Mouse (Mus musculus) intestine, embryonic 15.5 days (tissue): ENCODE measurements around the gene Apba1. TPM values are rescaled to one million over a fixed set of nuclear protein-coding genes. Genes with fewer than 3 reads are reported as not detected.

Source experiments
- ATAC-seq: fragments of 200-750 bp; cut with Nextera tagmentation; 2 replicates; pipeline ENCODE4 v1.8.0; 2017; ENCODE audit warnings: moderate TSS enrichment, moderate library complexity
- H3K27ac ChIP-seq: fragments of 300-500 bp; sonication (generic); 2 replicates; pipeline ENCODE4 v1.5.1; 2015; ENCODE audit warnings: mild to moderate bottlenecking, inconsistent platforms
- H3K27me3 ChIP-seq: fragments of 300-500 bp; sonication (generic); replicated peaks from 2 replicates; pipeline ENCODE4 v1.6.1; 2015; ENCODE audit warnings: inconsistent platforms
- H3K36me3 ChIP-seq: fragments of 300-500 bp; sonication (generic); 2 replicates; pipeline ENCODE4 v1.6.1; 2015; ENCODE audit warnings: inconsistent platforms
- H3K4me1 ChIP-seq: fragments of 300-500 bp; sonication (generic); replicated peaks from 2 replicates; pipeline ENCODE4 v1.6.1; 2015; ENCODE audit warnings: inconsistent platforms
- H3K4me2 ChIP-seq: fragments of 300-500 bp; sonication (generic); replicated peaks from 2 replicates; pipeline ENCODE4 v1.6.1; 2015; ENCODE audit warnings: mild to moderate bottlenecking, inconsistent platforms
- H3K4me3 ChIP-seq: fragments of 300-500 bp; sonication (generic); replicated peaks from 2 replicates; pipeline ENCODE4 v1.5.1; 2015; ENCODE audit warnings: inconsistent platforms
- H3K9ac ChIP-seq: fragments of 300-500 bp; sonication (generic); 2 replicates; pipeline ENCODE4 v1.6.1; 2015; ENCODE audit warnings: inconsistent platforms
- H3K9me3 ChIP-seq: fragments of 300-500 bp; sonication (generic); 2 replicates; pipeline ENCODE4 v1.6.1; 2016; ENCODE audit warnings: inconsistent platforms
- WGBS: fragments of 180-500 bp; shearing (Covaris S2); methylation state at CpG from one replicate; pipeline ENCODE4 v1.1.7; 2015; 5-methylcytosine and 5-hydroxymethylcytosine counted together
- polyA plus RNA-seq: library from polyadenylated mRNA; unstranded; fragments of >200 nt; fragmentation: Nextera tagmentation; extraction: Ambion mirVana; gene quantifications from 2 replicates; pipeline ENCODE4 v1.2.1, GENCODE M21; 2015

Gene Apba1
- polyA plus RNA-seq, 1 experiment from 2014 or later: 0.73 TPM

GRCm38 (mm10) chr19:23780105-23780504 is 21.4 kb downstream of the Apba1 start:
- 84% methylated on average over 4 of the region's 4 CpGs for WGBS
- H3K4me2 ChIP-seq: no peak overlapping the region
- H3K4me3 ChIP-seq: no peak overlapping the region
- no peak for ATAC-seq
- no peaks in the 10 kb centered on the region for H3K36me3 ChIP-seq
- no peaks in the 10 kb centered on the region for H3K27me3 ChIP-seq
- no peaks in the 10 kb centered on the region for H3K9me3 ChIP-seq
- H3K27ac ChIP-seq: no peak overlapping the region
- H3K9ac ChIP-seq: no peak overlapping the region
- H3K4me1 ChIP-seq: no peaks in the 10 kb centered on the region

DNA sequence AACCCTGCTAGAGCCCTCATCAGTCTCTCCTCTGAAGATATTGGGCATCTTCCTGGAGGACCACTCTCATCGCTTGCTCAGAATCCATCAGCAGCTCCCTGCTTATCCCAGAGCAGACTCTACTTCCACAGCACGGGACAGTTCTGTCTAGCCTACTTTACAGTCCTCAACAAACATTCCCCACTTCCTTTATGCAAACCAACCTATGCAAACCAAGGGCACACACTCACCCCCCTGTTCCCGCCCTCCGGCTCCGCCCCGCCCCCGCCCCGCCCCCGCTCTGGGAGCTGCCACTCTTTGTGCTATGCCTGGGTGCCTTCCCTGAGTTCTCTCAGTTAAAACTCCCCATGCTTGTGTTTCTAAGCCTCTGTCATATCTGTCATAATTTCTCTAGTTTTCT is 23.3 kb downstream of the Apba1 start:
- WGBS: 8% methylated on average over 9 of the region's 9 CpGs
- Histone ChIP-seq H3K9me3 (no peaks in the 10 kb centered on the region), H3K4me3 (no peak overlapping the region), H3K4me2 (peak overlapping the region; percentile 9; the same call in 1 of the 2 replicates), H3K4me1 (no peaks in the 10 kb centered on the region), H3K36me3 (no peaks in the 10 kb centered on the region), H3K27ac (no peak overlapping the region), H3K27me3 (no peaks in the 10 kb centered on the region), H3K9ac (no peak overlapping the region)
- peak; percentile 79 for ATAC-seq

- no peaks in the 10 kb centered on the region for H3K9me3 ChIP-seq
- no peaks in the 10 kb centered on the region for H3K36me3 ChIP-seq
- ATAC-seq: no peak
- H3K27ac ChIP-seq: no peak overlapping the region
- 71% methylated on average over 9 of the region's 9 CpGs for WGBS
- H3K4me3 ChIP-seq: no peak overlapping the region
- H3K27me3 ChIP-seq: no peaks in the 10 kb centered on the region
- H3K9ac ChIP-seq: no peak overlapping the region
- H3K4me1 ChIP-seq: no peaks in the 10 kb centered on the region
- no peak overlapping the region for H3K4me2 ChIP-seq
These were observed 29.9 kb downstream of the Apba1 start for GRCm38 (mm10) chr19:23788420-23789132.

DNA sequence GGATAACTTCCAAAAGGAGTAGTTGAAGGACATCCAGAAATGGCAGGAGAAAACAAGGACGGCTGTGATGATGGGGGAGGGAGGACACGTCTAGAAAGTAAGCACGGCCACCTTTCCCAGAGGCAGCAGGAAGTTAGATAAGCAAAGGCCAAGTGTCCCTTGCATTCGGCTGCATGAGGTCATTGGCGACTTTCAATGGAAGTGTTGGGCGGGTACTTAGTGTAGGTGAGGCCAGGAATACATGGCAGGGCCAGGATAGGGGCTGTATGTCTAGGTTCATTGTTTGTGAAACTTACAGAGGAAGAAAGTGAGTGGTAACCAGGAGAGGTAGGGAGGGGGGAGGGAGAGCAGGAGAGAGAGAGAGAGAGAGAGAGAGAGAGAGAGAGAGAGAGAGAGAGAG is 33.0 kb downstream of the Apba1 start:
- no peak for ATAC-seq
- Histone ChIP-seq H3K4me1 (no peaks in the 10 kb centered on the region), H3K9me3 (no peaks in the 10 kb centered on the region), H3K36me3 (no peaks in the 10 kb centered on the region), H3K27ac (no peak overlapping the region), H3K9ac (no peak overlapping the region), H3K4me3 (no peak overlapping the region), H3K27me3 (no peaks in the 10 kb centered on the region), H3K4me2 (no peak overlapping the region)
- WGBS: 62% methylated on average over 6 of the region's 6 CpGs

DNA sequence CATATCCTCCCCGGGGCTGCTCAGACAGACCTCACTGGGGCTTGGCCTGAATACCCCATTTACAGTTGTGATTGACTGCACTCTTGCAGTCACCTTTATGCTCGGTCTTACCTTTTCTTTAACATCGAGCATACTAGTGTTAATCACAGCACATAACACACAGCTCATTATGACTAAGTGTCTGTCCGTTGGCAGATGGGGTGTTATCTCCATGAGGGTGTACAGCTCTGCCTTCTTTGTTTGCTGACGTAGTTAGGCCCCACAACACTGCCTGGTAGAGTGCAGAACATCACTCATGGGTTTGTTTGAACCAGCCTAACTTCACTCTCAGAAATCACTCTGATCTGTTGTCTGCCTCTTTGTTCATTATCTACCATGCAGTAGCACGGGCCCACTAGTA is 33.9 kb downstream of the Apba1 start:
- H3K4me3 ChIP-seq: no peak overlapping the region
- H3K36me3 ChIP-seq: no peaks in the 10 kb centered on the region
- no peaks in the 10 kb centered on the region for H3K27me3 ChIP-seq
- 83% methylated on average over 6 of the region's 6 CpGs for WGBS
- no peaks in the 10 kb centered on the region for H3K9me3 ChIP-seq
- H3K9ac ChIP-seq: no peak overlapping the region
- no peak for ATAC-seq
- no peak overlapping the region for H3K4me2 ChIP-seq
- no peak overlapping the region for H3K27ac ChIP-seq
- H3K4me1 ChIP-seq: no peaks in the 10 kb centered on the region

DNA sequence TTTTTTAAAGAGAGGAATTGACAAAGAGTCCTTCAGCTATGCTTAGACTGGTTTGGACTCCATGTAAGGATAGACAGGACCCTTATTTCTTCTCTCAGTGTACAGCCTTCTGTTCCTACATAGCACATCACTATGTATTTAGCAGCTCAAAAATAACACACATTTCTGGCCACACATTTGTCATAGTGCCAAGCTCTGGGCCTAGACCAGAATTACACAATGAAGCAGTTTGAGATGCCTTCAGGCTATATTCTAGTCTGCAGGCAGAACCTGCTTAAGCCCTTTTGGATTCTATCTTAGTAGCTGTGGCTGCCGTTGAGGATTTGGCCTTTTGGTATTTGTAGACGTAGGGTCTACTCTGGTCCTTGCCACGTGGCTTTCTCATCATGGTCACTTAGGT is 35.8 kb downstream of the Apba1 start:
- H3K4me2 ChIP-seq: no peak overlapping the region
- WGBS: 79% methylated on average over 3 of the region's 3 CpGs
- no peaks in the 10 kb centered on the region for H3K27me3 ChIP-seq
- no peak overlapping the region for H3K9ac ChIP-seq
- H3K9me3 ChIP-seq: no peaks in the 10 kb centered on the region
- H3K4me3 ChIP-seq: no peak overlapping the region
- H3K27ac ChIP-seq: no peak overlapping the region
- no peaks in the 10 kb centered on the region for H3K36me3 ChIP-seq
- H3K4me1 ChIP-seq: no peaks in the 10 kb centered on the region
- no peak for ATAC-seq

GRCm38 (mm10) chr19:23795156-23795555 is 36.5 kb downstream of the Apba1 start:
- no peak for ATAC-seq
- Histone ChIP-seq H3K4me1 (no peaks in the 10 kb centered on the region), H3K27ac (no peak overlapping the region), H3K9me3 (no peaks in the 10 kb centered on the region), H3K4me2 (no peak overlapping the region), H3K27me3 (no peaks in the 10 kb centered on the region), H3K36me3 (no peaks in the 10 kb centered on the region), H3K9ac (no peak overlapping the region), H3K4me3 (no peak overlapping the region)
- WGBS: 84% methylated on average over 4 of the region's 4 CpGs

GRCm38 (mm10) chr19:23801174-23801573 is 42.5 kb downstream of the Apba1 start:
- no peak overlapping the region for H3K4me2 ChIP-seq
- no peaks in the 10 kb centered on the region for H3K4me1 ChIP-seq
- no peaks in the 10 kb centered on the region for H3K36me3 ChIP-seq
- no peak for ATAC-seq
- no peak overlapping the region for H3K9ac ChIP-seq
- H3K9me3 ChIP-seq: no peaks in the 10 kb centered on the region
- whole genome bisulfite sequencing: 67% methylated on average over 1 of the region's 1 CpGs
- H3K4me3 ChIP-seq: no peak overlapping the region
- H3K27me3 ChIP-seq: no peaks in the 10 kb centered on the region
- H3K27ac ChIP-seq: no peak overlapping the region

DNA sequence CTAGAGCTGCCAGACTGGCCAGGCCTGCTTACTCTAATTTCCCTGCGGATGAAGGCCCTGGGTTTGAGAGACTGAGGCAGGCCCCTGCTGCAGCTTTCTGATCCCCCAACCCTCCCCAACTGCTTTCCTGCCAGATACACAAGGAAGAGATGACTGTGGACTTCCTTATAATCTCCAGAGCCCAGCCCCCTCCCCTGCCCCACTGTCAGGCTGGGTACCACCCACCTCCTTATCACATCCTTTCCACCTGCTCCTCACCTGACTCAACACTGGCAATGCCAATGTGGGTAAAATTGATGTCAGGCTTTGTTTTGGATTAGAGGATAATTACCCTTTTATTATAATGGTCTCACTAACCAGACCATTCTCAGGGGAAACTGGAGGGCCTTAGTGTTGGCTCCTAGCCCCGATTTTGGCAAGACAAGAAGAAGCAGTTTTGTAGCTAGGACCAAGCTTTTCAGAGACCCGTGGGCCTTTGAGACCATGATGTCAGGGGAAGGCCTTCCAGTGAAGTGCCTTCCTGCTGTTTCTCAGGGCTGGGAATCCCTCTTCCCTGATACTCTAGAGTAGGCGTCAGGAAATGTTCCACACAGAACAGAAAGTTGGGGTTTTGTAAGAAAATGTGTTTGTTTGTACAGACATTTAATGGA is 44.7 kb downstream of the Apba1 start:
- H3K4me1 ChIP-seq: no peaks in the 10 kb centered on the region
- WGBS: 64% methylated on average over 4 of the region's 4 CpGs
- H3K9me3 ChIP-seq: no peaks in the 10 kb centered on the region
- no peak overlapping the region for H3K9ac ChIP-seq
- H3K4me2 ChIP-seq: no peak overlapping the region
- no peak overlapping the region for H3K4me3 ChIP-seq
- no peak overlapping the region for H3K27ac ChIP-seq
- ATAC-seq: no peak
- H3K27me3 ChIP-seq: no peaks in the 10 kb centered on the region
- H3K36me3 ChIP-seq: no peaks in the 10 kb centered on the region

DNA sequence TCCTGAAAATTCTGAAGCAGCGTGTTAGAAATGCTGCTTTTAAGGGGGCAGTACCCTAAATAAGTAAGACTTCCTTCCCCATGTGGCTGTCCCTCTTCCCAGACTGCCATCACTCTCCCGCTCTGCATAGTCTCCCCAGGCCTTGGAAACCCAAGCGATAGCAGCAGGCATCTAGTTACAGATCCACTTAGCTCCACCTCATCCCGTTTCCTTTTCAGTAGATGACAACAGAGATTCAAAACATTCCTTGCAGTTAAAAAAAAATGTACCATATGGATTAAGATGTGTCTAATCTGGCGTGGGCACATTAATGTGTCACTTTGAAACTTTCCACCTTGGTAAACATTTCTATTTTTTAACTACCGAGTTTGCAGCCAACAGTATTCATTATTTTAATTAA is 48.1 kb downstream of the Apba1 start:
- no peaks in the 10 kb centered on the region for H3K4me1 ChIP-seq
- H3K9ac ChIP-seq: no peak overlapping the region
- no peak overlapping the region for H3K4me3 ChIP-seq
- H3K4me2 ChIP-seq: no peak overlapping the region
- H3K27ac ChIP-seq: no peak overlapping the region
- H3K36me3 ChIP-seq: no peaks in the 10 kb centered on the region
- ATAC-seq: no peak
- WGBS: 43% methylated on average over 6 of the region's 6 CpGs
- no peaks in the 10 kb centered on the region for H3K9me3 ChIP-seq
- H3K27me3 ChIP-seq: no peaks in the 10 kb centered on the region

GRCm38 (mm10) chr19:23807371-23807770 is 48.7 kb downstream of the Apba1 start:
- Histone ChIP-seq H3K4me2 (no peak overlapping the region), H3K27me3 (no peaks in the 10 kb centered on the region), H3K4me3 (no peak overlapping the region), H3K4me1 (no peaks in the 10 kb centered on the region), H3K9ac (no peak overlapping the region), H3K36me3 (no peaks in the 10 kb centered on the region), H3K9me3 (no peaks in the 10 kb centered on the region), H3K27ac (no peak overlapping the region)
- ATAC-seq: no peak
- 68% methylated on average over 8 of the region's 8 CpGs for WGBS

GRCm38 (mm10) chr19:23809236-23809635 is 50.5 kb downstream of the Apba1 start:
- Histone ChIP-seq H3K4me1 (no peaks in the 10 kb centered on the region), H3K9me3 (no peaks in the 10 kb centered on the region), H3K36me3 (no peaks in the 10 kb centered on the region), H3K27me3 (no peaks in the 10 kb centered on the region), H3K9ac (no peak overlapping the region), H3K4me3 (no peak overlapping the region), H3K27ac (no peak overlapping the region), H3K4me2 (no peak overlapping the region)
- no peak for ATAC-seq
- 87% methylated on average over 1 of the region's 1 CpGs for WGBS

DNA sequence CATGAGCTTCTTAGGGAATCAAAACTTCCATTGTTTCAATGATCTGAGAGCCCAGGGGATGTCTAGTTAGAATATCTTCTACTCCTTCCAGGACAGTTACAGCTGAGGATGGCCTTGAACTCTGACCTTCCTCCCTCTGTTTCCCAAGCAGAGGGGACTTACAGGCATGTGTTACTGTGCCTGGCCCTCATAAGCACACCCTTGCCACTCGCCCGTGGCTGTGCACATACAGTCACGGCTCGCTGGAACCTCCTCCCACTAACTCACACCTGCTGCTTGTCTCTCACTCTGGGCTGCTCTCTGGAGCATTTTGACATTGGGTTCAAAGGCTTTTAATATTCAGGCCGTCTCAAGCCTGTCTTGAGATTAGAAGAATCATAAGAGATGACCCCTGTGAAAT is 51.8 kb downstream of the Apba1 start:
- 85% methylated on average over 5 of the region's 5 CpGs for WGBS
- H3K27me3 ChIP-seq: no peaks in the 10 kb centered on the region
- H3K9me3 ChIP-seq: no peaks in the 10 kb centered on the region
- no peak overlapping the region for H3K9ac ChIP-seq
- H3K36me3 ChIP-seq: no peaks in the 10 kb centered on the region
- no peak overlapping the region for H3K27ac ChIP-seq
- ATAC-seq: no peak
- H3K4me1 ChIP-seq: no peaks in the 10 kb centered on the region
- H3K4me3 ChIP-seq: no peak overlapping the region
- no peak overlapping the region for H3K4me2 ChIP-seq
